Mouse (Mus musculus) hindbrain, embryonic 11.5 days (tissue): ENCODE measurements around the gene Srsf10. TPM values are rescaled to one million over a fixed set of nuclear protein-coding genes. Genes with fewer than 3 reads are reported as not detected.

Experiments
- ATAC-seq: fragments of 200-750 bp; cut with Nextera tagmentation; 2 replicates; pipeline ENCODE4 v1.8.0; 2017; ENCODE audit warnings: mild to moderate bottlenecking, moderate TSS enrichment, moderate library complexity; ENCODE audit not compliant: low FRiP score
- DNase-seq: peaks from one replicate; pipeline ENCODE4 v3.0.0-alpha.2; 2015; ENCODE audit warnings: low spot score
- H3K27ac ChIP-seq: fragments of 300-500 bp; sonication (generic); 2 replicates; pipeline ENCODE4 v1.5.1; 2014; ENCODE audit warnings: mild to moderate bottlenecking, low read depth, low read length
- H3K27me3 ChIP-seq: fragments of 300-500 bp; sonication (generic); 2 replicates; pipeline ENCODE4 v1.6.1; 2014; ENCODE audit warnings: mild to moderate bottlenecking, low read length, moderate library complexity, mixed read lengths; ENCODE audit not compliant: control insufficient read depth, insufficient read depth
- H3K36me3 ChIP-seq: fragments of 300-500 bp; sonication (generic); 2 replicates; pipeline ENCODE4 v1.6.1; 2014; ENCODE audit warnings: mild to moderate bottlenecking, low read length, moderate library complexity, mixed read lengths; ENCODE audit not compliant: control insufficient read depth, insufficient read depth
- H3K4me1 ChIP-seq: fragments of 300-500 bp; sonication (generic); replicated peaks from 2 replicates; pipeline ENCODE4 v1.6.1; 2014; ENCODE audit warnings: low read length, mixed read lengths; ENCODE audit not compliant: control insufficient read depth, insufficient read depth
- H3K4me2 ChIP-seq: fragments of 300-500 bp; sonication (generic); replicated peaks from 2 replicates; pipeline ENCODE4 v1.6.1; 2014; ENCODE audit warnings: mild to moderate bottlenecking, low read depth, low read length
- H3K4me3 ChIP-seq: fragments of 300-500 bp; sonication (generic); 2 replicates; pipeline ENCODE4 v1.5.1; 2014; ENCODE audit warnings: low read depth, low read length
- H3K9ac ChIP-seq: fragments of 300-500 bp; sonication (generic); 2 replicates; pipeline ENCODE4 v1.6.1; 2014; ENCODE audit warnings: low read depth, low read length
- H3K9me3 ChIP-seq: fragments of 300-500 bp; sonication (generic); 2 replicates; pipeline ENCODE4 v1.6.1; 2016; ENCODE audit warnings: low read length; ENCODE audit not compliant: control insufficient read depth
- WGBS: fragments of 180-500 bp; shearing (Covaris S2); extraction: QIAGEN DNeasy Blood & Tissue Kit; methylation state at CpG from one replicate; pipeline ENCODE4 v1.1.7; 2014; 5-methylcytosine and 5-hydroxymethylcytosine counted together
- polyA plus RNA-seq: library from polyadenylated mRNA; unstranded; fragments of >200 nt; fragmentation: Nextera tagmentation; extraction: Ambion mirVana; gene quantifications from 2 replicates; pipeline ENCODE4 v1.2.1, GENCODE M21; 2014

The Srsf10 gene
- polyA plus RNA-seq, 1 experiment from 2014 or later = 420 TPM

DNA sequence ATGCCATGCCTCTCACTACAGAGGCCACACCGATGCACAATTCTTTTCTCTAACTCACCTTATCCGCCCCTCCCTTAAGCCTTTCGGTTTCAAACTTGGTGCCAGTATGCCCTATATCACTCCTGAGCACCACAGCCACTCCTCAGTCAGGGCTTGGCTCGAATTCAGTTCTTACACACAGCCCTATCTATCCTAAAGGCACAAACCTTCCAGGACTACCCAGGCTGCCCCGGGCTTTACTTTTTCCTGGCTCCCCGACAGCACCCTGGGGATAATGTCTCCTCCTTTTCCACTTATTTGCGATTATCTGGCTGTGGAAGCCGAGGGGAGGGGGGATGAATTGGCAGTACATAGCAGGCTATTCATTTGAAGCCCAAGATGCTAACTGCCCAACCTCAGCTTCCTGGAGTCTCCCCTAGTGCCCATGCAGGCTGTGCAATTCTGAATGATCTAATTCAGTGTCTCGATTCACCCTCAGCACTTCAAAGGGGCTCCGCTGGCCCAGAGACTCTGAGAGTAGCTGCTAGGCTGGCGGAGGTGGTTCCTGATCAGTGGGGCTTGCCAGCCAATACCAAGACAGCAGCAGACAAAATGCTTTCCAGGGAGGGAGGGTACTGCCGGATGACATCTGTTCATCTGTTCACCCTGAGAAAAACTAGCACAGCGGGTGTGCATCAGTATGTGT, 5.0 kb upstream of the Srsf10 start:
- WGBS = 45% methylated on average over 13 of the region's 13 CpGs
- no peak for DNase-seq
- no peaks in the 10 kb centered on the region for H3K4me1 ChIP-seq
- no peak overlapping the region for H3K4me2 ChIP-seq
- no peak overlapping the region for H3K27ac ChIP-seq
- no peak overlapping the region; the same call in 1 of the 2 replicates for H3K9ac ChIP-seq
- no peaks in the 10 kb centered on the region for H3K36me3 ChIP-seq
- H3K9me3 ChIP-seq = no peaks in the 10 kb centered on the region
- no peaks in the 10 kb centered on the region for H3K27me3 ChIP-seq
- ATAC-seq = no peak
- H3K4me3 ChIP-seq = no peak overlapping the region

DNA sequence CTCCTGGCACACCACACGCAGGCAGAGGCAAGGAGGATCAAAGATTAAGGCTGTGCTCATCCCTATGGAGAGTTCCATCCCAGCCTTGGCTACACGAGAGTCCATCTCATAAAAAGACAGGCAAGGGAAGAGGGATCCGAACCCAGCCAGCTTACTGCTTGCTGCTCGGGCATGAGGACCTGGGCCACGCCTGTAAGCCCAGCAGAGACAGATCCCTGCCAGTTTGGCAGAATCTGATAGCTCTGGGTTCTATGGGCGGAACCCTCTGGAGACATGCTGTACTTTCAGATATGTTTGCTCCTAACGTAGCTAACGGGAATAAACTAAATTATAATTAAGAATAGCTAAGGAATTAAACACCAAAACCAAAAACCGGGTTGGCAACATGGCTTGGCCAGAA, 3.6 kb upstream of the Srsf10 start:
- no peak overlapping the region for H3K4me3 ChIP-seq
- ATAC-seq = no peak

DNA sequence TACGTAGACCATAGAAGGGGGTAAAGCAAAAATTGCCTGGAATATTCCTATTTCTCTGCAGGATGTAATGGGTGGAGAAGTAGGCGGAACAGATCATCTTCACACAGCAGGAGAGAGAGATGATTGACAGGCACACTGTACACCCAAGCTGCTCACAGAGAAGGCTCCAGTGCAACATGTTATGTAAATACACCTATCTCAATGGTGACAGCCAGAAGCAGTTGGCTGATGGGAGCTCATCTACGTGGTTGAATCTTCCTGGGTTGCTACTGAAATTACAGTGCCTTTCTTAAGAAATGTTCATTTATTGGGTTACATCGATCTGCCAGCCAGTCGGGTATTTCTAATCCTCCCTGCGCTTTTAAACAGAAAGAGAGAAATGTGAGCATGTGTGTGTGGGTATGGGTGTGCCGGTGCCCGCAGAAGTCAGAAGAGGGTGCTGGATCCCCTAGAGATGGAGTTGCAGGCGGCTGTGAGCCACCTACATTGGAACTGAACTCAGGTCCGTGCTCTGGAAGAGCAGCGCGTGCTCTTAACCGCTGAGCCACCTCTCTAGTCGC, 1.5 kb upstream of the Srsf10 start:
- no peak overlapping the region for H3K27ac ChIP-seq
- WGBS = 94% methylated on average over 14 of the region's 14 CpGs
- no peaks in the 10 kb centered on the region for H3K9me3 ChIP-seq
- no peak for ATAC-seq
- H3K4me1 ChIP-seq = no peaks in the 10 kb centered on the region
- no peak overlapping the region for H3K4me2 ChIP-seq
- H3K36me3 ChIP-seq = no peaks in the 10 kb centered on the region
- H3K27me3 ChIP-seq = no peaks in the 10 kb centered on the region
- H3K4me3 ChIP-seq = no peak overlapping the region
- no peak overlapping the region; the same call in 1 of the 2 replicates for H3K9ac ChIP-seq
- no peak for DNase-seq

More for the DNA sequence above, 3.6 kb upstream of the Srsf10 start:
- Histone ChIP-seq H3K4me1 (no peaks in the 10 kb centered on the region), H3K36me3 (no peaks in the 10 kb centered on the region), H3K9ac (no peak overlapping the region), H3K4me2 (no peak overlapping the region), H3K27me3 (no peaks in the 10 kb centered on the region), H3K9me3 (no peaks in the 10 kb centered on the region), H3K27ac (no peak overlapping the region)
- no peak for DNase-seq
- WGBS = 89% methylated on average over 9 of the region's 9 CpGs

DNA sequence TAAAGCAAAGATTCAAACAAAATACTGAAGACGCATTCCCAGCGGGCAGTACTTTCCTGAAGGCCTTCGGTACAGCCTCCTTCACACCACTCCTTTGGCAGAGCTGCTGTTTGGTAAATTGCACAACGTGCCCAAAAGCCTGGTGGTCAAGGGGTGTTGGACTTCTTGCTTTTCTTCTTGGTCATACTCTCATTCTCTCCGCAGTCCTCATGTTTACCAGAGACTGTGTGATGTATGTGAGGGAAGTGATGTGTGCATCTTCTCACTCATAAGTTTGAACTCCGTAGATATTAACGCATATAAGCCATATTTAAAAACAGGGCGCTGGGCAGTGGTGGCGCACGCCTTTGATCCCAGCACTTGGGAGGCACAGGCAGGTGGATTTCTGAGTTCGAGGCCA, 917 bp upstream of the Srsf10 start:
- Histone ChIP-seq H3K36me3 (no peaks in the 10 kb centered on the region), H3K4me3 (peak overlapping the region; percentile 93), H3K27me3 (no peaks in the 10 kb centered on the region), H3K27ac (peak overlapping the region; percentile 99; the same call in 1 of the 2 replicates), H3K4me1 (no peaks in the 10 kb centered on the region), H3K9me3 (no peaks in the 10 kb centered on the region), H3K4me2 (peak overlapping the region; percentile 87), H3K9ac (peak overlapping the region; percentile 97; the same call in 1 of the 2 replicates)
- ATAC-seq (no peak), DNase-seq (no peak)
- 80% methylated on average over 11 of the region's 11 CpGs for WGBS

DNA sequence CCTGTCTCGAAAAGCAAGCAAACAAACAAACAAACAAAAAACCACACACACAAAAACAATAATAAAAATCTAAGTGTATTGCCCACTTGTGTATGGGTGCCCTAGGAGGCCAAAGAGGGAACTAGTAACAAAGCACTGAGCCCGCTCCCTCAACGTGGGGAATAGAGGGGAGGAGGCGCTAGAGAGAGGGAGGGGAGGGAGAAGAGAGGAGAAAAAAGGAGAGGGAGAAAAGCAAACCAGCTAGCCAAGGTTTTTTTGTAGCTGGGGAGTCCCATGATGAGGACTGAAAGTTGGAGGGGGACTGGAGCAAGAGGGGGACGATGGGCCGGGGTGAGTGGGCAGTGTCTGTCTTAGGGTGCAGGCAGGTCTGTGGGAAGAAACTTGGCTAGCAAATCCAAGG, 467 bp upstream of the Srsf10 start:
- 9% methylated on average over 6 of the region's 6 CpGs for WGBS
- DNase-seq = no peak
- Histone ChIP-seq H3K27ac (peak overlapping the region; percentile 99), H3K9ac (peak overlapping the region; percentile 97), H3K36me3 (no peaks in the 10 kb centered on the region), H3K4me3 (peak overlapping the region; percentile 93), H3K9me3 (no peaks in the 10 kb centered on the region), H3K4me1 (no peaks in the 10 kb centered on the region), H3K4me2 (peak overlapping the region; percentile 87), H3K27me3 (no peaks in the 10 kb centered on the region)
- ATAC-seq = peak; percentile 31

DNA sequence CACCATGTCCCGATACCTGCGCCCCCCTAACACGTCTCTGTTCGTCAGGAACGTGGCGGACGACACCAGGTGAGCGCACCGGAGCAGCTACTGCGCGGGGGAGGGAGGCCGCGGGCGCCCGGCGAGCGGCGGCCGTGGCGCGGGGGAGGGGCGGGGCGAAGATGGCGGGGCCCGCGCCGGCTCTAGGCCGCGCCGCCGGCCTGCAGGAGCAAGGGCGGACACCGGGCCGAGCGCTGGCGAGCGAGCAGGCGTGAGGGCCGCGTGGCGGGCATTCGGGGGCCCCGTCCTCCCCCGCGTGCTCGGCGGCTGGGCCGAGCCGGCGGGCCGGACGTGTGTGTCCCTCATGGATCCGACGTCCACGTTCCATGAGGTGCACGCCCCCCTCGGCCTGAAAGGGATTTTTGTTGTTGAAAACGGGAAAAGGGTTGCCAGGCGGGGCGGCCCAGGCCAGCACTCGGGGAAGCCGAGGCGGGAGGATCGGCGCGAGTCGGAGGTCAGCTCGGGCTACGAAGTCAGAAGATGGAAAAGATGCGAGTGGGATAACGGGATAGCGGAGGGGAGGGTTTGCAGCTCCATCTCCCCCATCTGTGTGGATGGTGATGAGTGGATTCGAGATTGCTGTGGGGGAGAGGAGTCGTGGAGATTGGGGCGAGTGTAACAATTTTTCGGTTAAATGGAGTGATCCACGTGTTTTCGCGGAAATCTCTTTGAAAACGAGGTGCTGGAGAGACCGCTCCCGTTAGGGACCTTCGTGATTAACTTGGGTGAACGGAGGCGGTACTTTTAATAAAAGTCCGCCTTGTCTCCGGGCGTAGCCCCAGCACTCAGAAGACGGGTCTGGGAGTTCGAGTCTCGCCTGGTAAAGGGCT, 910 bp downstream of the Srsf10 start:
- ATAC-seq = peak; percentile 83
- Histone ChIP-seq H3K4me2 (peak overlapping the region; percentile 48), H3K9ac (peak overlapping the region; percentile 98), H3K4me1 (no peaks in the 10 kb centered on the region), H3K27ac (peak overlapping the region; percentile 99), H3K4me3 (peak overlapping the region; percentile 93), H3K9me3 (no peaks in the 10 kb centered on the region), H3K27me3 (no peaks in the 10 kb centered on the region), H3K36me3 (no peaks in the 10 kb centered on the region)
- peak; percentile 82 for DNase-seq
- WGBS = under 1% methylated on average over 77 of the region's 91 CpGs

DNA sequence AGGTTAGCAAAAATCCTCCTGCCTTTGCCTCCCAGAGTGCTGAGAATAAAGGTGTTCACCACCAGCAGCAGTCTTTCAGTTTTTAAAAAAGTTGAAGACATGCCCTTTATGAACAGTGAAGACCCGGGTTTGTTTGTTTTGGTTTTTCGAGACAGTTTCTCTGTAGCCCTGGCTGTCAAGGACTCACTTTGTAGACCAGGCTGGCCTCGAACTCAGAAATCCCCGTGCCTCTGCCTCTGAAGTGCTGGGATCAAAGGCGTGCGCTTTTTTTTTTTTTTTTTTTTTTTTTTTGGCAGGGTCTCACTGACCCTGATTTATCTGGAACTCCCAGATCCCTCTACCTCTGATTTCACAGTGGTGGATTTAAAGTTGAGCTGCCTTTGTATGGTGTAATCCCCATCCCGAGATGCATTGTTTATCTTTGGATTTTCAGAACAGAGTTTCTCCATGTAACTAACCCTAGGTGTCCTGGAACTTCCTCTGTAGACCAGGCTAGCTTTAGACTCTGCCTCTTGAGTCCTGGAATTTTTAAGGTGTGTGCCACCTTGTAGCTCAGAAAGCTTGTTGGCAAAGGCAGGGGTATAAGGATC, 2.1 kb downstream of the Srsf10 start:
- Histone ChIP-seq H3K9ac (peak overlapping the region; percentile 98; the same call in 1 of the 2 replicates), H3K27ac (no peak overlapping the region), H3K27me3 (no peaks in the 10 kb centered on the region), H3K36me3 (no peaks in the 10 kb centered on the region), H3K4me2 (peak overlapping the region; percentile 48), H3K9me3 (no peaks in the 10 kb centered on the region), H3K4me1 (no peaks in the 10 kb centered on the region), H3K4me3 (peak overlapping the region; percentile 93)
- ATAC-seq = no peak
- WGBS = 18% methylated on average over 7 of the region's 7 CpGs
- DNase-seq = no peak

DNA sequence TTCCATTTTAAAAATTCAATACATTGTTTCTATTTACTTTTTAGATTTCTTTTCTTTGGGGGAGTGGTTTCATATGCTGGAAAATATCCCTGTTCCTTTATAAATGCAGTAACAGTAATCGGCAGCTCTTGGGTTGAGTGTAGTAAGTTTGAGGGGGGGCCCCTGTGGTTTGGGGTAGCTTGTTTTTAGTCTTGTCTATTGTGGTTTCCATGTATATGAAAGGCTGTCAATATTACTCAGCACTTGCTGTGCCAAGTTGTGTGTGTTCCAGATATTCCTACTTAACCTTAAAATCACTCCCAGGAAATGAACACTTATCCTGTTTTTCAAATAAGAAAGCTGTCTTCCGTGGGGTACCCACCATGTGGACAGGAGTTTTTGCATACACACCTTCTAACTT, 13.4 kb downstream of the Srsf10 start:
- no peaks in the 10 kb centered on the region for H3K9me3 ChIP-seq
- no peak overlapping the region for H3K27ac ChIP-seq
- no peaks in the 10 kb centered on the region; the same call in none of the 2 replicates for H3K4me1 ChIP-seq
- no peaks in the 10 kb centered on the region for H3K36me3 ChIP-seq
- no peak overlapping the region for H3K4me2 ChIP-seq
- no peak for DNase-seq
- no peak overlapping the region for H3K9ac ChIP-seq
- 79% methylated on average over 2 of the region's 2 CpGs for WGBS
- no peak for ATAC-seq
- no peaks in the 10 kb centered on the region for H3K27me3 ChIP-seq
- H3K4me3 ChIP-seq = no peak overlapping the region
